Mouse (Mus musculus): ENCODE measurements around the gene Tmcc1. TPM values are rescaled to one million over a fixed set of nuclear protein-coding genes. Genes with fewer than 3 reads are reported as not detected.

Gene Tmcc1
- total and polyA plus RNA-seq, 2 experiments from 2014 or later: 14.0 to 33.9 TPM

- WGBS: 43% methylated on average over 10 of the region's 10 CpGs
- TF ChIP-seq CTCF (IDR thresholded peaks at IDR 0.05; ENCODE audit: low read depth): no peak
- Histone ChIP-seq H3K4me3 (ENCODE audit: low read length) (peak overlapping the region; percentile 46), H3K9me3 (ENCODE audit: low read length) (no peaks in the 10 kb centered on the region), H3K36me3 (ENCODE audit: insufficient read depth, low read length) (no peaks in the 10 kb centered on the region), H3K27ac (no peak overlapping the region), H3K4me1 (ENCODE audit: insufficient read depth, low read length) (peaks cover 7% of the 10 kb centered on the region; the same call in 1 of the 2 replicates), H3K4me2 (ENCODE audit: low read depth, low read length) (peak overlapping the region; percentile 85), H3K27me3 (ENCODE audit: insufficient read depth, low read length) (peaks cover 6% of the 10 kb centered on the region; the same call in 1 of the 2 replicates), H3K9ac (replicated peaks; ENCODE audit: low read length) (peak overlapping the region; percentile 21; the same call in 1 of the 2 replicates)
- ATAC-seq (no peak), DNase-seq (ENCODE audit: low spot score) (no peak)
Observed at GRCm38 (mm10) chr6:115991881-115992620, 201.2 kb downstream of the Tmcc1 start.

GRCm38 (mm10) chr6:115991108-115991880 is 202.0 kb downstream of the Tmcc1 start:
- H3K4me1 ChIP-seq (ENCODE audit: insufficient read depth, low read length): peaks cover 15% of the 10 kb centered on the region
- DNase-seq (ENCODE audit: low spot score): peak; percentile 34
- peak overlapping the region; percentile 21; the same call in 1 of the 2 replicates for H3K9ac ChIP-seq (replicated peaks; ENCODE audit: low read length)
- H3K4me2 ChIP-seq (ENCODE audit: low read depth, low read length): peak overlapping the region; percentile 85
- 41% methylated on average over 13 of the region's 13 CpGs for WGBS
- ATAC-seq: 0 out of 2 replicates have a peak, but pooled peaks have one; percentile 4
- H3K9me3 ChIP-seq (ENCODE audit: low read length): no peaks in the 10 kb centered on the region
- no peaks in the 10 kb centered on the region for H3K36me3 ChIP-seq (ENCODE audit: insufficient read depth, low read length)
- H3K27ac ChIP-seq: peak overlapping the region; percentile 7; the same call in 1 of the 2 replicates
- H3K4me3 ChIP-seq (ENCODE audit: low read length): peak overlapping the region; percentile 46
- no peak for TF ChIP-seq CTCF (IDR thresholded peaks at IDR 0.05; ENCODE audit: low read depth)
- peaks cover 6% of the 10 kb centered on the region; the same call in 1 of the 2 replicates for H3K27me3 ChIP-seq (ENCODE audit: insufficient read depth, low read length)

- peaks cover 6% of the 10 kb centered on the region; the same call in 1 of the 2 replicates for H3K27me3 ChIP-seq (ENCODE audit: insufficient read depth, low read length)
- TF ChIP-seq CTCF (IDR thresholded peaks at IDR 0.05; ENCODE audit: low read depth): no peak
- H3K9me3 ChIP-seq (ENCODE audit: low read length): no peaks in the 10 kb centered on the region
- DNase-seq (ENCODE audit: low spot score): no peak
- 83% methylated on average over 9 of the region's 9 CpGs for WGBS
- no peak for ATAC-seq
- peak overlapping the region; percentile 85 for H3K4me2 ChIP-seq (ENCODE audit: low read depth, low read length)
- H3K4me1 ChIP-seq (ENCODE audit: insufficient read depth, low read length): peaks cover 19% of the 10 kb centered on the region
- H3K4me3 ChIP-seq (ENCODE audit: low read length): no peak overlapping the region
- no peaks in the 10 kb centered on the region for H3K36me3 ChIP-seq (ENCODE audit: insufficient read depth, low read length)
- no peak overlapping the region for H3K27ac ChIP-seq
- H3K9ac ChIP-seq (replicated peaks; ENCODE audit: low read length): 0 out of 2 replicates have a peak overlapping the region, but pooled peaks have one; percentile 30
Observed at GRCm38 (mm10) chr6:115990479-115990878, 202.8 kb downstream of the Tmcc1 start.

GRCm38 (mm10) chr6:115990056-115990455 is 203.2 kb downstream of the Tmcc1 start:
- H3K9ac ChIP-seq (replicated peaks; ENCODE audit: low read length): no peak overlapping the region
- H3K4me3 ChIP-seq (ENCODE audit: low read length): no peak overlapping the region
- no peaks in the 10 kb centered on the region for H3K36me3 ChIP-seq (ENCODE audit: insufficient read depth, low read length)
- H3K9me3 ChIP-seq (ENCODE audit: low read length): no peaks in the 10 kb centered on the region
- no peak overlapping the region; the same call in 1 of the 2 replicates for H3K4me2 ChIP-seq (ENCODE audit: low read depth, low read length)
- H3K27ac ChIP-seq: no peak overlapping the region
- no peak for DNase-seq (ENCODE audit: low spot score)
- TF ChIP-seq CTCF (IDR thresholded peaks at IDR 0.05; ENCODE audit: low read depth): no peak
- peaks cover 19% of the 10 kb centered on the region for H3K4me1 ChIP-seq (ENCODE audit: insufficient read depth, low read length)
- no peak for ATAC-seq
- WGBS: 79% methylated on average over 3 of the region's 3 CpGs
- peaks cover 6% of the 10 kb centered on the region; the same call in 1 of the 2 replicates for H3K27me3 ChIP-seq (ENCODE audit: insufficient read depth, low read length)

- H3K9ac ChIP-seq (replicated peaks; ENCODE audit: low read length): no peak overlapping the region
- peaks cover 19% of the 10 kb centered on the region for H3K4me1 ChIP-seq (ENCODE audit: insufficient read depth, low read length)
- no peak for ATAC-seq
- no peak overlapping the region for H3K27ac ChIP-seq
- TF ChIP-seq CTCF (IDR thresholded peaks at IDR 0.05; ENCODE audit: low read depth): no peak
- no peaks in the 10 kb centered on the region for H3K36me3 ChIP-seq (ENCODE audit: insufficient read depth, low read length)
- H3K9me3 ChIP-seq (ENCODE audit: low read length): no peaks in the 10 kb centered on the region
- DNase-seq (ENCODE audit: low spot score): no peak
- H3K27me3 ChIP-seq (ENCODE audit: insufficient read depth, low read length): peaks cover 6% of the 10 kb centered on the region; the same call in 1 of the 2 replicates
- H3K4me3 ChIP-seq (ENCODE audit: low read length): no peak overlapping the region
- WGBS: 59% methylated on average over 4 of the region's 4 CpGs
- no peak overlapping the region for H3K4me2 ChIP-seq (ENCODE audit: low read depth, low read length)
Observed at GRCm38 (mm10) chr6:115989607-115990006, 203.7 kb downstream of the Tmcc1 start.

DNA sequence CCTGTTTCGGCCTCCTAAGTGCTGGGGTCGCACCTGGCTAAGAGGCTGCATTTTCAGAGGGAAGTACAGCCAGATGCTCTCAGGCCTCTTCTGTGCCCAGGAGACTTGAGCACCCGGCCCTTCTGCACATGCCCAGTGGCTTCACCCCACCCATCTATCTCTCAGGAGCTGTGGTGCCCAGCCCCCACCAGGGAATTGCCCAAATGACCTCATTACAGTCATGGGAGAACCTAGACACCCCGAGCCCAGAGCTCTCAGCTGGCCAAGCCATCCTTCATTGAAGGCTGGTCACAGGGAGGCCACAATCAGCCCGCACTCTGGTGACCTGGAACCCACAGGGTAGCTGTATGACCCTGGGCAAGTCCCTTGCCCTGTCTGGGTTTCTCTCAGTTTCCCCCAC is 204.3 kb downstream of the Tmcc1 start:
- no peak overlapping the region for H3K4me2 ChIP-seq (ENCODE audit: low read depth, low read length)

More for the DNA sequence above, 204.3 kb downstream of the Tmcc1 start:
- H3K4me3 ChIP-seq (ENCODE audit: low read length): no peak overlapping the region
- WGBS: 79% methylated on average over 5 of the region's 5 CpGs
- H3K27ac ChIP-seq: no peak overlapping the region
- peaks cover 6% of the 10 kb centered on the region; the same call in 1 of the 2 replicates for H3K27me3 ChIP-seq (ENCODE audit: insufficient read depth, low read length)
- no peak overlapping the region for H3K9ac ChIP-seq (replicated peaks; ENCODE audit: low read length)
- TF ChIP-seq CTCF (IDR thresholded peaks at IDR 0.05; ENCODE audit: low read depth): no peak
- no peaks in the 10 kb centered on the region for H3K36me3 ChIP-seq (ENCODE audit: insufficient read depth, low read length)
- no peak for DNase-seq (ENCODE audit: low spot score)
- H3K9me3 ChIP-seq (ENCODE audit: low read length): no peaks in the 10 kb centered on the region
- no peak for ATAC-seq
- H3K4me1 ChIP-seq (ENCODE audit: insufficient read depth, low read length): peaks cover 19% of the 10 kb centered on the region

Measured in hindbrain, postnatal 0 days (tissue).